Mouse (Mus musculus) heart, embryonic 14.5 days (tissue): ENCODE results near the gene Map4k3. TPM values are rescaled to one million over a fixed set of nuclear protein-coding genes. Genes with fewer than 3 reads are reported as not detected.
"Not testable (repeated sequence)": the region's sequence is repeated elsewhere in the genome, so short reads cannot be mapped to it uniquely, and the experiment has no call there.

Source experiments
- ATAC-seq: fragments of 200-750 bp; cut with Nextera tagmentation; 2 replicates; pipeline ENCODE4 v1.8.0; 2017; ENCODE audit warnings: low read depth, moderate TSS enrichment; ENCODE audit not compliant: insufficient number of reproducible peaks, insufficient read depth, low FRiP score
- H3K27ac ChIP-seq, 2 experiments: fragments of 200-500 bp in 1 of 2; fragments of 300-500 bp in 1 of 2; sonication (generic) in 1 of 2; replicated peaks in 1 of 2; 2 replicates each; pipeline ENCODE4 v1.5.1; 2012 to 2014; ENCODE audit warnings: low read depth in 2 of 2, low read length in 2 of 2, control low read depth in 1 of 2, mild to moderate bottlenecking in 1 of 2, mixed read lengths in 1 of 2; ENCODE audit not compliant: control insufficient read depth in 1 of 2, insufficient read depth in 1 of 2
- H3K27me3 ChIP-seq: fragments of 300-500 bp; sonication (generic); 2 replicates; pipeline ENCODE4 v1.6.1; 2014; ENCODE audit warnings: mild to moderate bottlenecking, low read length, control low read depth; ENCODE audit not compliant: control insufficient read depth, insufficient read depth
- H3K36me3 ChIP-seq: fragments of 300-500 bp; sonication (generic); 2 replicates; pipeline ENCODE4 v1.6.1; 2014; ENCODE audit warnings: mild to moderate bottlenecking, control low read depth, low read length, mixed read lengths; ENCODE audit not compliant: control insufficient read depth, insufficient read depth
- H3K4me1 ChIP-seq, 2 experiments: fragments of 200-500 bp in 1 of 2; fragments of 300-500 bp in 1 of 2; sonication (generic) in 1 of 2; 2 replicates each; pipeline ENCODE4 v1.6.1; 2012 to 2014; ENCODE audit warnings: low read length in 2 of 2, control low read depth in 1 of 2, mixed read lengths in 1 of 2; ENCODE audit not compliant: control insufficient read depth in 2 of 2, insufficient read depth in 2 of 2
- H3K4me2 ChIP-seq: fragments of 300-500 bp; sonication (generic); 2 replicates; pipeline ENCODE4 v1.6.1; 2014; ENCODE audit warnings: mild to moderate bottlenecking, low read length
- H3K4me3 ChIP-seq, 2 experiments: fragments of 200-500 bp in 1 of 2; fragments of 300-500 bp in 1 of 2; sonication (generic) in 1 of 2; 2 replicates each; pipeline ENCODE4 v1.5.1; 2012 to 2014; ENCODE audit warnings: low read length in 2 of 2, mild to moderate bottlenecking in 2 of 2, control low read depth in 1 of 2, low read depth in 1 of 2, moderate library complexity in 1 of 2; ENCODE audit not compliant: control insufficient read depth in 1 of 2, insufficient read depth in 1 of 2
- H3K9ac ChIP-seq: fragments of 300-500 bp; sonication (generic); 2 replicates; pipeline ENCODE4 v1.6.1; 2014; ENCODE audit warnings: mild to moderate bottlenecking, low read length
- H3K9me3 ChIP-seq: fragments of 300-500 bp; sonication (generic); 2 replicates; pipeline ENCODE4 v1.6.1; 2016; ENCODE audit warnings: low read length, control low read depth; ENCODE audit not compliant: control insufficient read depth
- WGBS: fragments of 180-500 bp; shearing (Covaris S2); extraction: QIAGEN DNeasy Blood & Tissue Kit; methylation state at CpG from one replicate; pipeline ENCODE4 v1.1.7; 2014; 5-methylcytosine and 5-hydroxymethylcytosine counted together
- polyA plus RNA-seq: library from polyadenylated mRNA; unstranded; fragments of >200 nt; fragmentation: Nextera tagmentation; extraction: Ambion mirVana; gene quantifications from 2 replicates; pipeline ENCODE4 v1.2.1, GENCODE M21; 2014

Gene Map4k3
- polyA plus RNA-seq, 1 experiment from 2014 or later, result 29.1 TPM

DNA sequence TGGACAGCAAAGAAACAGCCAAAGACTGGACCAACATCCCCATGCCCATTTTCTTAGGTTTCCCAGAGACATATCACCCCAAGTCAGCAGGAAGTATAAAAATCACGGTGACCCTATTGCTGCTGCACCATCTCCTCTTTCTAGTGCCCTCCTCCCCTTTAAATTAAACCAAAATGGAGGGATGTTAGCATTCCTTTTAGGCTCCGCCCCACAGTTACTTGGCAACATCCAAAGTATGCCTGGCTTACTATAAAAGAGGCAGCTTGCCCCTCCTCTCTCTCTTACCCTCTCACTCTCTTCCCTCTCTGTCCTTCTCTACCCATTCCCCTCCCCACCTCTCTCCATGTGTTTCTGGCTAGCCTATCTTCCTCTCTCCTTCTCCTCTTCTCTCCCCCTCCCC, 159.8 kb downstream of the Map4k3 start:
- Histone ChIP-seq H3K27me3 (no peaks in the 10 kb centered on the region), H3K9ac (no peak overlapping the region), H3K4me1 (no peaks in the 10 kb centered on the region), H3K4me2 (no peak overlapping the region), H3K36me3 (no peaks in the 10 kb centered on the region), H3K9me3 (0 out of 2 replicates have a peak, but pooled peaks cover 8% of the 10 kb centered on the region), H3K27ac (no peak overlapping the region), H3K4me3 (no peak overlapping the region)
- no peak for ATAC-seq
- WGBS, result 86% methylated on average over 2 of the region's 2 CpGs

DNA sequence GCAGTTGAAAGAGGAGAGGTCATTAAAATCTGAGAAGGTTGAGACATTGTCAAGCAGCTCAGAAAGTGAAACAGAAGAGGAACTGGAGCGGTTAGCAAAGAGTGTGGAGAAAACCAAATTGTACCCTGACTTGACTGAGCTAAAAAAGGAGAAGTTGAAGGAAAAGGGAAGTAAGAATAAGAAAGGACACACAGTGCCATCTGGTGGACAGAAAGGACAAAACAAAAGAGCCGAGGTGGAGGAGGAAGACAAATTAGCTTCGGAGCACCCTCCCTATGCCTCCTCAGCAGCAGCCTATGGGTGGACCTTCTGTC, 163.7 kb downstream of the Map4k3 start:
- H3K36me3 ChIP-seq, result no peaks in the 10 kb centered on the region
- no peak overlapping the region for H3K27ac ChIP-seq
- H3K27me3 ChIP-seq, result no peaks in the 10 kb centered on the region
- WGBS, result 68% methylated on average over 3 of the region's 3 CpGs
- no peaks in the 10 kb centered on the region for H3K4me1 ChIP-seq
- H3K4me2 ChIP-seq, result no peak overlapping the region
- no peak for ATAC-seq
- H3K9ac ChIP-seq, result no peak overlapping the region
- no peak overlapping the region for H3K4me3 ChIP-seq
- 0 out of 2 replicates have a peak, but pooled peaks cover 8% of the 10 kb centered on the region for H3K9me3 ChIP-seq

DNA sequence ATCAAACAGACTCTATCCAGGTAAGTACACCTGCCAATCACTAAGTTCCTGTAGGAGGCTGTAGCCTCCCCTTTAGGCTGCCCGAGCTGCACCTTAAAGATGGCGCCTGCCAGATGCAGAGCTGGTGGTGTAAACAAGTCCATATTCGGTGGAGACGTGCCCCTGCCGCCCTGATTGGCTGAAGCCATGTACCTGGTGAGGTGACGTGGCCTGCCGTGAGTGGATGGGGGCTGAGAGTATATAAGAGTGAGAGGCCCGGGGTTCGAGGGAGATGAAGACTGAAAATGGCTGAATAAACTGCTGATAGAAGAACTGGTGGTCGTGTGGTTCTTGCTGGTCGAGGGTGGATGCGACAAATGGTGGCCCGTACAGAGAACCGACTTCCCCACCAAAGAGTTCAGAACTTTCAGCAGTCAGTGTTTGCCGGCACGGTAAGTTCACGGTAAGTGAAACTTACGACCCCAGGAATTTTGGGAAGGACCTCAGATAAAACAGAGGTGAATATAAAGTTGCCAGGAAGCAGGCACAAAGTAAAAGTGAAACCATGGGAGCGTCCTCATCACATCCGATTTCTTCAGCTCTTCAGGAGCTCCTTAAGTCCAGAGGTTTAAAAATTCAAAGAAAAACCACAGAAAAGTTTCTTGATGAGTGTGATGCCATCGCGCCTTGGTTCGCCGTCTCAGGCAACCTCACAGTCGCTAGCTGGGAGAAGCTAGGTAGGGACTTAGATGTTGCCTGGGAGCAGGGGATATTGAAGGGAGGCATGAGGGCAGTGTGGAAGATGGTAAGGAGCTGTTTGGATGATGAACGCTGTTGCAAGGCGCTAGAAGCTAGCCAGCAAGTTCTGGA, 164.3 kb downstream of the Map4k3 start:
- 93% methylated on average over 27 of the region's 27 CpGs for WGBS
- ATAC-seq, H3K4me3 ChIP-seq, H3K4me1 ChIP-seq, H3K27ac ChIP-seq, H3K4me2 ChIP-seq, H3K27me3 ChIP-seq, H3K9me3 ChIP-seq, H3K36me3 ChIP-seq, H3K9ac ChIP-seq: not testable (repeated sequence)

- Histone ChIP-seq H3K9ac (no peak overlapping the region), H3K4me3 (no peak overlapping the region), H3K27ac (no peak overlapping the region), H3K4me2 (no peak overlapping the region), H3K9me3 (0 out of 2 replicates have a peak, but pooled peaks cover 8% of the 10 kb centered on the region), H3K4me1 (0 out of 4 replicates have a peak, but pooled peaks cover 0 to 3% of the 10 kb centered on the region in 2 experiments), H3K36me3 (no peaks in the 10 kb centered on the region), H3K27me3 (no peaks in the 10 kb centered on the region)
- ATAC-seq, result no peak
- WGBS, result 55% methylated on average over 5 of the region's 5 CpGs
Measured at GRCm38 (mm10) chr17:80562792-80563191, 165.5 kb downstream of the Map4k3 start.

- Histone ChIP-seq H3K9ac (no peak overlapping the region), H3K4me3 (no peak overlapping the region), H3K36me3 (no peaks in the 10 kb centered on the region), H3K4me2 (peak overlapping the region; percentile 54), H3K27ac (no peak overlapping the region), H3K9me3 (0 out of 2 replicates have a peak, but pooled peaks cover 8% of the 10 kb centered on the region), H3K27me3 (no peaks in the 10 kb centered on the region), H3K4me1 (0 out of 4 replicates have a peak, but pooled peaks cover 0 to 3% of the 10 kb centered on the region in 2 experiments)
- ATAC-seq, result no peak; the same call in 1 of the 2 replicates
- WGBS, result 21% methylated on average over 12 of the region's 12 CpGs
Measured at GRCm38 (mm10) chr17:80560669-80561401, 167.4 kb downstream of the Map4k3 start.

DNA sequence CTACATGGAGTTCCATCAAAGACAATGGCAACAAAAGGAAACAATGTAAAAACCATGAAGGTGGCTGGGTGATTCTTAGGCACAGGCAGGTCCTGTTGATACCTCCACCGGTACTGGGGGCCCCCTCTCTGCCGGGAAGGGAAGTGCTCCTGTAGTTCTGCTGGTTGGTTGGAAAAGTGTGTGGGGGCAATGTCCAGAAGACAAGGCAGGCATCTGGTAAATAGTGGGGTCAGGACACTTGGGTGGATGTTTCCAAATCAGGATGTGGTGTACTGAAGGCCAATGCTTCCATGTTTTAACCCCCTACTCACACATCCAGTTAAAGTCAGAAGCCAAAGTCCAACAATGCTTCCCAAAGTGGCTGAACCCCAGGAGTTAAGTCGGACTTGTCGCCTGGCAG, 168.5 kb downstream of the Map4k3 start:
- H3K4me3 ChIP-seq, result no peak overlapping the region
- no peak overlapping the region for H3K4me2 ChIP-seq
- 0 out of 4 replicates have a peak, but pooled peaks cover 0 to 3% of the 10 kb centered on the region in 2 experiments for H3K4me1 ChIP-seq
- H3K27me3 ChIP-seq, result no peaks in the 10 kb centered on the region
- H3K36me3 ChIP-seq, result no peaks in the 10 kb centered on the region
- H3K27ac ChIP-seq, result no peak overlapping the region
- no peak overlapping the region for H3K9ac ChIP-seq
- WGBS, result 81% methylated on average over 4 of the region's 4 CpGs
- no peaks in the 10 kb centered on the region for H3K9me3 ChIP-seq
- no peak for ATAC-seq

GRCm38 (mm10) chr17:80559050-80559449, 169.2 kb downstream of the Map4k3 start:
- Histone ChIP-seq H3K4me3 (no peak overlapping the region), H3K4me2 (no peak overlapping the region; the same call in 1 of the 2 replicates), H3K4me1 (peaks cover 0 to 3% of the 10 kb centered on the region in 2 experiments; a peak in 1 of 4 replicates), H3K27me3 (no peaks in the 10 kb centered on the region), H3K9me3 (no peaks in the 10 kb centered on the region), H3K27ac (no peak overlapping the region), H3K36me3 (no peaks in the 10 kb centered on the region), H3K9ac (no peak overlapping the region)
- WGBS, result 31% methylated on average over 11 of the region's 11 CpGs
- no peak for ATAC-seq
